Mouse (Mus musculus) heart, embryonic 12.5 days (tissue): ENCODE results near the gene Ttc34. TPM values are rescaled to one million over a fixed set of nuclear protein-coding genes. Genes with fewer than 3 reads are reported as not detected.

Experiments
- ATAC-seq: fragments of 200-750 bp; cut with Nextera tagmentation; 2 replicates; pipeline ENCODE4 v1.8.0; 2017; ENCODE audit warnings: moderate TSS enrichment, moderate library complexity; ENCODE audit not compliant: insufficient number of reproducible peaks, low FRiP score
- H3K27ac ChIP-seq: fragments of 300-500 bp; sonication (generic); 2 replicates; pipeline ENCODE4 v1.5.1; 2016; ENCODE audit warnings: mild to moderate bottlenecking, moderate library complexity; ENCODE audit not compliant: poor library complexity, severe bottlenecking
- H3K27me3 ChIP-seq: fragments of 300-500 bp; sonication (generic); replicated peaks from 2 replicates; pipeline ENCODE4 v1.6.1; 2016; ENCODE audit warnings: mild to moderate bottlenecking, moderate library complexity
- H3K36me3 ChIP-seq: fragments of 300-500 bp; sonication (generic); 2 replicates; pipeline ENCODE4 v1.6.1; 2016; ENCODE audit warnings: mild to moderate bottlenecking, moderate library complexity
- H3K4me1 ChIP-seq: fragments of 300-500 bp; sonication (generic); replicated peaks from 2 replicates; pipeline ENCODE4 v1.6.1; 2016; ENCODE audit warnings: mild to moderate bottlenecking
- H3K4me2 ChIP-seq: fragments of 300-500 bp; sonication (generic); 2 replicates; pipeline ENCODE4 v1.6.1; 2016; ENCODE audit warnings: mild to moderate bottlenecking, moderate library complexity
- H3K4me3 ChIP-seq: fragments of 300-500 bp; sonication (generic); 2 replicates; pipeline ENCODE4 v1.5.1; 2016; ENCODE audit warnings: mild to moderate bottlenecking
- H3K9ac ChIP-seq: fragments of 300-500 bp; sonication (generic); 2 replicates; pipeline ENCODE4 v1.6.1; 2016; ENCODE audit warnings: mild to moderate bottlenecking, moderate library complexity
- H3K9me3 ChIP-seq: fragments of 300-500 bp; sonication (generic); replicated peaks from 2 replicates; pipeline ENCODE4 v1.6.1; 2016; ENCODE audit warnings: mild to moderate bottlenecking, moderate library complexity
- WGBS: fragments of 180-500 bp; shearing (Covaris S2); methylation state at CpG from one replicate; pipeline ENCODE4 v1.1.7; 2016; 5-methylcytosine and 5-hydroxymethylcytosine counted together
- polyA plus RNA-seq: library from polyadenylated mRNA; unstranded; fragments of >200 nt; fragmentation: Nextera tagmentation; extraction: Ambion mirVana; gene quantifications from 2 replicates; pipeline ENCODE4 v1.2.1, GENCODE M21; 2016

Gene Ttc34
- polyA plus RNA-seq, 1 experiment from 2014 or later, result 0.11 TPM

- Histone ChIP-seq H3K4me2 (no peak overlapping the region), H3K27ac (no peak overlapping the region), H3K27me3 (no peaks in the 10 kb centered on the region), H3K4me3 (no peak overlapping the region), H3K9ac (no peak overlapping the region), H3K9me3 (no peaks in the 10 kb centered on the region), H3K4me1 (peaks cover 12% of the 10 kb centered on the region), H3K36me3 (no peaks in the 10 kb centered on the region)
- ATAC-seq, result no peak
- WGBS, result 97% methylated on average over 4 of the region's 4 CpGs
Observed at GRCm38 (mm10) chr4:154914252-154914651, 77.0 kb downstream of the Ttc34 start.

DNA sequence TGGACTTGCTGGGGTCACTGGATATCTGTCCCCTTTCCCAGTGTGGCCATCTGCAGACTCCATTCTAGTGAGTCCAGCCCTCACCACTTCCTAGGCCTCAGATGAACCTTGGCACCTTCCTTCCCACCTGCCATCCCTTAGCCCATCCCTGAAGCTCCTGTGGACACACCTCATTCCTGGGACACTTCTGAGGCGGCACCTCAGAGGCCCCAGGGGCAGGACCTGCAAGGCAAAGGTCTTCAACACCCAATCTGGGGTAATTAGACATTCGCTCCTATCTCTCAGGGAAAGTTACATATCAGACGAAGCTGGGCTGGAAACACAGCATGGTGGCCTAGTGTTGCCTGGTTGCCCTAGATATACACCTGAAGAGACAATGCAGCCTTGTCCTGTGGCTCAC is 77.4 kb downstream of the Ttc34 start:
- no peak overlapping the region for H3K4me2 ChIP-seq
- WGBS, result 69% methylated on average over 3 of the region's 3 CpGs
- no peak for ATAC-seq
- no peak overlapping the region for H3K4me3 ChIP-seq
- no peaks in the 10 kb centered on the region for H3K9me3 ChIP-seq
- H3K36me3 ChIP-seq, result no peaks in the 10 kb centered on the region
- H3K4me1 ChIP-seq, result peaks cover 12% of the 10 kb centered on the region
- H3K9ac ChIP-seq, result no peak overlapping the region
- H3K27me3 ChIP-seq, result no peaks in the 10 kb centered on the region
- H3K27ac ChIP-seq, result no peak overlapping the region

DNA sequence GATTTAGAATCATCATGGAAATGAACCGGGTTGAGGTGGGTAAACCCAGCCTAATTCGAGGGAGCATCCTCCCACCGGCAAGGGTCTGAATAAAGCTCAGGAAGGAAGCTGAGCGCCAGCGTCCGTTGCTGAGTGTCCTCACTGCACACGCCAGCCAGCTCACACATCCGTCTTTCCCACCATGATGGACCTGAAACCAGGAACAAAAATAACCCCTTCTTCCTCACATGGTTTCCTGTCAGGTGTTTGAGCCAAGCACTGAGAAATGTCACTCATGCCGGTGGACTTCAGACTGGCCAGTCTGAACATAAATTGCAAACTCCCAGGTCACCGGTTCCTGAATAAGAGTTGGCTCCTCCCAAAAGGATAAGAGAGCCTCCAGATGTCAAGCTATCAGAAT is 78.0 kb downstream of the Ttc34 start:
- no peak for ATAC-seq
- Histone ChIP-seq H3K4me1 (peaks cover 10% of the 10 kb centered on the region), H3K9me3 (no peaks in the 10 kb centered on the region), H3K9ac (no peak overlapping the region), H3K27ac (no peak overlapping the region), H3K4me3 (no peak overlapping the region), H3K36me3 (no peaks in the 10 kb centered on the region), H3K4me2 (no peak overlapping the region), H3K27me3 (no peaks in the 10 kb centered on the region)
- WGBS, result 54% methylated on average over 10 of the region's 10 CpGs

DNA sequence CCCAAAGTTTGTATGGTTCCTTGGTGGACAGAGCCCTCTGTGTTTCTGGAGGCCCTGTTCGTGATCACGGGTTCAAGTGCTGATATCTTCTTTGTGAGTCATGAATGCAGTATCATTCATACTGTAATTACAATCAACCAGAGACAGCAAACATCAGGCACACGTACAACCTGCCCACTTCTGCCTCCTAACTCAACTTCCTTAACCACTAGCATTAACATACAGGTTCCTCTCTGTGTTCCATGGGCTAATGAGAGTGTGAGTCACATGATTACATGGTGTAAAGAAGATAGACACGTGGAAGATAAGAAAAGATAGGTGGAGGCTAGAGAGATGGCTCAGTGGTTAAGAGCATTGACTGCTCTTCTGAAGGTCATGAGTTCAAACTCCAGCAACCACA is 79.4 kb downstream of the Ttc34 start:
- whole genome bisulfite sequencing, result 66% methylated on average over 4 of the region's 4 CpGs

More for the DNA sequence above, 79.4 kb downstream of the Ttc34 start:
- no peak for ATAC-seq
- H3K9ac ChIP-seq, result no peak overlapping the region
- no peaks in the 10 kb centered on the region for H3K36me3 ChIP-seq
- no peaks in the 10 kb centered on the region for H3K9me3 ChIP-seq
- no peaks in the 10 kb centered on the region for H3K27me3 ChIP-seq
- H3K27ac ChIP-seq, result no peak overlapping the region
- H3K4me3 ChIP-seq, result no peak overlapping the region
- no peaks in the 10 kb centered on the region for H3K4me1 ChIP-seq
- no peak overlapping the region for H3K4me2 ChIP-seq

Other genes with a start within 250 kb of the Ttc34 start
- gene Prdm16, start 200.6 kb upstream of the Ttc34 start, polyA plus RNA-seq, result 21.8 and 23.0 TPM in 2 replicates
- not detected in 2 replicates for gene Actrt2, start 169.6 kb upstream of the Ttc34 start, polyA plus RNA-seq
- 0.20 and 0.44 TPM in 2 replicates for gene Mmel1, start 32.1 kb downstream of the Ttc34 start, polyA plus RNA-seq
- 35.8 and 38.5 TPM in 2 replicates for gene Fam213b, start 61.7 kb downstream of the Ttc34 start, polyA plus RNA-seq
- 1.8 and 2.9 TPM in 2 replicates for gene Tnfrsf14, start 91.1 kb downstream of the Ttc34 start, polyA plus RNA-seq
- gene Hes5, start 123.5 kb downstream of the Ttc34 start, polyA plus RNA-seq, result 0.70 TPM in 1 of 2 replicates, not detected in the other
- gene Pank4, start 126.7 kb downstream of the Ttc34 start, polyA plus RNA-seq, result 45.7 and 46.2 TPM in 2 replicates
- 0.09 and 0.38 TPM in 2 replicates for gene Plch2, start 219.3 kb downstream of the Ttc34 start, polyA plus RNA-seq
- gene Pex10, start 229.6 kb downstream of the Ttc34 start, polyA plus RNA-seq, result 15.3 and 15.9 TPM in 2 replicates
- gene Rer1, start 248.9 kb downstream of the Ttc34 start, polyA plus RNA-seq, result 136 and 144 TPM in 2 replicates
- 3.1 and 3.9 TPM in 2 replicates for gene Morn1, start 249.1 kb downstream of the Ttc34 start, polyA plus RNA-seq